ENCODE assay signal across 9 mouse cellular contexts in genomic region chr6:120665415-120665815, GRCm38 (mm10). TPM values are rescaled to one million over a fixed set of nuclear protein-coding genes. Genes with fewer than 3 reads are reported as not detected.
DNase-seq lines count a peak whose midpoint lies in the region; ATAC-seq and TF ChIP-seq lines count a peak whose summit lies in the region.
"Had no signal": no experiment of that assay in that cellular context is flagged by ENCODE, and none has a peak within 500 bp of the region (broad histone marks: within the 10 kb centered on the region; RNA-seq: fewer than 3 reads in every experiment).

No protein-coding gene starts in this region.

- intact Hi-C loops in left cerebral cortex, postnatal 36 days (cut with DNase I) = no loop called here

- peak overlapping the region; percentile 94 for H3K4me3 ChIP-seq in hindbrain, postnatal 0 days (ENCODE audit: low read length)
- peak overlapping the region; percentile 69 for H3K4me3 ChIP-seq in small intestine, adult 2 months (ENCODE audit: low read depth, low read length)

- under 1% methylated on average over 21 of the region's 21 CpGs for WGBS in hindbrain, postnatal 0 days
- WGBS in small intestine, adult 2 months = under 1% methylated on average over 21 of the region's 21 CpGs

- peak; percentile 53 for ATAC-seq in common myeloid progenitor, adult 5-6 weeks (replicated peaks; ENCODE audit: low read depth, poor library complexity, severe bottlenecking)
- ATAC-seq in hindbrain, postnatal 0 days = peak; percentile 84

- no peak for TF ChIP-seq CTCF in hindbrain, postnatal 0 days (IDR thresholded peaks at IDR 0.05; ENCODE audit: low read depth)
- TF ChIP-seq CTCF in small intestine, adult 2 months (IDR thresholded peaks at IDR 0.05; ENCODE audit: extremely low read depth, insufficient read length, insufficient replicate concordance, low read depth, low read length) = no peak

- H3K27me3 ChIP-seq in hindbrain, postnatal 0 days (ENCODE audit: insufficient read depth, low read length) = no peaks in the 10 kb centered on the region
- H3K27me3 ChIP-seq in small intestine, adult 2 months (ENCODE audit: control insufficient read depth, insufficient read depth, low read length) = peaks cover 36% of the 10 kb centered on the region

- no peaks in the 10 kb centered on the region for H3K9me3 ChIP-seq in hindbrain, postnatal 0 days (ENCODE audit: low read length)

- DNase-seq in adrenal gland, postnatal 14 days = peak; percentile 86
- peak; percentile 65 for DNase-seq in gastrocnemius, postnatal 10 days
- peak; percentile 79 for DNase-seq in hindbrain, postnatal 0 days (ENCODE audit: low spot score)
- peak; percentile 27 to 35 for DNase-seq in left cerebral cortex, postnatal 36 days (ENCODE audit: low spot score in 2 of 2)
- DNase-seq in mesoderm, embryonic 11.5 days (ENCODE audit: low read depth, low spot score) = peak; percentile 91
- DNase-seq in T-cell, adult 2 months (ENCODE audit: low spot score) = no peak

- H3K4me1 ChIP-seq in hindbrain, postnatal 0 days (ENCODE audit: insufficient read depth, low read length) = no peaks in the 10 kb centered on the region
- peaks cover 12% of the 10 kb centered on the region for H3K4me1 ChIP-seq in small intestine, adult 2 months (ENCODE audit: control insufficient read depth, insufficient read depth, insufficient read length, low read length)

- peak overlapping the region; percentile 84 for H3K9ac ChIP-seq in hindbrain, postnatal 0 days (replicated peaks; ENCODE audit: low read length)

- H3K36me3 ChIP-seq in hindbrain, postnatal 0 days (ENCODE audit: insufficient read depth, low read length) = no peaks in the 10 kb centered on the region
- no peaks in the 10 kb centered on the region for H3K36me3 ChIP-seq in small intestine, adult 2 months (ENCODE audit: control insufficient read depth, insufficient read depth, low read length)

- peak overlapping the region; percentile 97 for H3K4me2 ChIP-seq in hindbrain, postnatal 0 days (ENCODE audit: low read depth, low read length)

- peak overlapping the region; percentile 96 for H3K27ac ChIP-seq in hindbrain, postnatal 0 days
- H3K27ac ChIP-seq in small intestine, adult 2 months (ENCODE audit: insufficient read depth, low read depth, low read length) = no peak overlapping the region
- H3K27ac ChIP-seq: macrophage had no signal

- no peak for TF ChIP-seq POLR2A in small intestine, adult 2 months (IDR thresholded peaks at IDR 0.05; ENCODE audit: low read depth, low read length)

RNA-seq across cellular contexts. Expression of gene Cecr2, which starts 0.8 kb away (rescaled TPM):
- 16.3 and 20.4 TPM in 2 replicates for total RNA-seq in adrenal gland, postnatal 14 days (2021)
- 2.3 and 5.4 TPM in 2 replicates for total RNA-seq in common myeloid progenitor, adult 5-6 weeks (2017)
- 10 to 100 TPM; 16.9 to 18.9 TPM for total RNA-seq in gastrocnemius, postnatal 10 days (2021)
- 13.2 and 16.9 TPM in 2 replicates for total RNA-seq in hindbrain, postnatal 0 days (2014; rRNA removed)
- 2.9 and 3.4 TPM in 2 replicates for polyA plus RNA-seq in hindbrain, postnatal 0 days (2015; fragmentation: Nextera tagmentation; extraction: Ambion mirVana)
- 1 to 10 TPM; 3.7 to 3.9 TPM for total RNA-seq in left cerebral cortex, postnatal 36 days (2021)
- 0.43 and 0.46 TPM in 2 replicates for polyA plus RNA-seq in small intestine, adult 2 months (2012; rRNA removed)
- polyA plus RNA-seq: macrophage had no signal
